Mouse (Mus musculus) liver, adult 2 months (tissue): ENCODE measurements at regions not wholly inside any gene's neighbourhood (a gene's known extent, or its start where the extent isn't known, plus 50 kb on each side); places are given as distances from the start of the nearest gene placed in this dataset.

Source experiments
- CTCF ChIP-seq: fragments of 200-500 bp; IDR thresholded peaks from 2 replicates; pipeline ENCODE4 v1.5.1; 2011; ENCODE audit warnings: low read depth, low read length, control low read depth
- POLR2A ChIP-seq: fragments of 200-500 bp; IDR thresholded peaks from 2 replicates; pipeline ENCODE4 v1.6.1; 2011; ENCODE audit warnings: low read length, control low read depth; ENCODE audit not compliant: insufficient read depth; ENCODE audit errors: extremely low read depth

- no peak for TF ChIP-seq CTCF
- no peak for TF ChIP-seq POLR2A
Measured at GRCm38 (mm10) chr12:16122353-16123127, 305.8 kb upstream of the Trib2 start.
